Mouse (Mus musculus) testis, adult 2 months (tissue): ENCODE measurements at regions not wholly inside any gene's neighbourhood (a gene's known extent, or its start where the extent isn't known, plus 50 kb on each side); places are given as distances from the start of the nearest gene placed in this dataset.

Experiments used
- CTCF ChIP-seq: fragments of 200-500 bp; IDR thresholded peaks from 2 replicates; pipeline ENCODE4 v1.5.1; 2012; ENCODE audit warnings: low read depth, mild to moderate bottlenecking, inconsistent platforms, low read length, moderate library complexity; ENCODE audit not compliant: control insufficient read depth, insufficient read depth, insufficient replicate concordance
- POLR2A ChIP-seq: fragments of 200-500 bp; IDR thresholded peaks from 2 replicates; pipeline ENCODE4 v1.6.1; 2012; ENCODE audit warnings: low read depth, mild to moderate bottlenecking, inconsistent platforms, low read length, moderate library complexity; ENCODE audit not compliant: control insufficient read depth

DNA sequence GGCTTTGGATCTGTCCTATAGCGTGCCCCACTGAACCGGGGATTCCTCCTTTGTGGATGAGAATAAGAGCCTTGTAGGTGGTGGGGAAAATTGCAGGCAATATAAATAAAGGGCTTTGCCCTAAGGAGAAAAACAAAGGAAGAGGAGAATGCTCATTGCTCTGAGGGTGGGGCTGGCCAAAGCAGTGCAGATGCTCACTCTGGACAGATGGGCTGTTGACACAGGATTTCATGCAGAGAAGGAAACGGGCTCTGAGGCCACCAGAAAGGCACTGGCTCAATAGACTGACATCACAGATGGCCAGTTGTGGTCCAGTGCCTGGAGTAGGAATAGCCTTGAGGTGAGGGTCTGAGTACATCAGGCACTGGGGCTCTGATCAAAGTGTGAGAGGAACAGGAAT lies 532.7 kb upstream of the Atp11b start:
- TF ChIP-seq POLR2A, result no peak
- TF ChIP-seq CTCF, result no peak
